Mouse (Mus musculus) olfactory bulb, adult 2 months (tissue): Measurements from ENCODE around the gene Fitm2. TPM values are rescaled to one million over a fixed set of nuclear protein-coding genes. Genes with fewer than 3 reads are reported as not detected.

Experiments used
- H3K27ac ChIP-seq: fragments of 200-500 bp; 2 replicates; pipeline ENCODE4 v1.5.1; 2012; ENCODE audit warnings: low read depth, low read length; ENCODE audit not compliant: insufficient read depth
- H3K4me1 ChIP-seq: fragments of 200-500 bp; 2 replicates; pipeline ENCODE4 v1.6.1; 2012; ENCODE audit warnings: low read length; ENCODE audit not compliant: control insufficient read depth, insufficient read depth
- H3K4me3 ChIP-seq: fragments of 200-500 bp; 2 replicates; pipeline ENCODE4 v1.5.1; 2012; ENCODE audit warnings: mild to moderate bottlenecking, low read depth, low read length, moderate library complexity; ENCODE audit not compliant: insufficient read depth
- CTCF ChIP-seq: fragments of 200-500 bp; IDR thresholded peaks from 2 replicates; pipeline ENCODE4 v1.5.1; 2012; ENCODE audit warnings: low read depth, mild to moderate bottlenecking, low read length, moderate library complexity; ENCODE audit not compliant: insufficient read depth
- POLR2A ChIP-seq: fragments of 200-500 bp; IDR thresholded peaks from 2 replicates; pipeline ENCODE4 v1.6.1; 2012; ENCODE audit warnings: mild to moderate bottlenecking, low read depth, low read length, moderate library complexity; ENCODE audit not compliant: insufficient read depth
- WGBS: fragments of 180-500 bp; shearing (Covaris S2); methylation state at CpG from one replicate; pipeline ENCODE4 v1.1.7; 2018; 5-methylcytosine and 5-hydroxymethylcytosine counted together
- polyA plus RNA-seq: library from polyadenylated mRNA; stranded (reverse); fragments of >200 nt; gene quantifications from 2 replicates; pipeline ENCODE4 v1.2.4, GENCODE M21; 2012; ENCODE audit warnings: low replicate concordance; ENCODE audit not compliant: missing spikeins, insufficient read depth, insufficient read length

Fitm2 gene
- polyA plus RNA-seq, 1 experiment: not detected

DNA sequence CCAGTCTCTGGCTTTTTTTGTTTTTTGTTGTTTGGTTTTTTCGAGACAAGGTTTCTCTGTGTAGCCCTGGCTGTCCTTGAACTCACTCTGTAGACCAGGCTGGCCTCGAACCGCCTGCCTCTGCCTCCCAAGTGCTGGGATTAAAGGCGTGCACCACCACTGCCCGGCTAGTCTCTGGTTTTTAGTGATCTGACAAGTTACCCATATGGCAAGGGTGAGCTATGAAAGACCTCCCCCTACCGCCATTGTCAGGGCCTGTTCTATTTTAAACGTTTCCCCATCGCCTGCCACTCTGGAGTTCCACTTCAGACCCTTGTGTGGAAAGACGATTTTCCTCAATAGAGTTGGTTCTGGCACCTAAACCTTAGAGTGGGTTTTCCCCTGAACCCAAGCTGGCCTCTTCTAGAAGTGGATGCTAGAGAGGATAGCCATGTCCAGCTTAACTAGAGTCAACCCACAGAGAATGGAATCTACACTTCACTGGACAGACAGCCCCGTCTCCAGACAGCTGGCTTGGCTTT is 52.0 kb downstream of the Fitm2 start:
- H3K4me1 ChIP-seq: peaks cover 9% of the 10 kb centered on the region; the same call in 1 of the 2 replicates
- WGBS: 11% methylated on average over 10 of the region's 10 CpGs
- H3K27ac ChIP-seq: no peak overlapping the region
- no peak for TF ChIP-seq POLR2A
- no peak for TF ChIP-seq CTCF
- peak overlapping the region; percentile 67 for H3K4me3 ChIP-seq

GRCm38 (mm10) chr2:163419346-163420045 is 52.9 kb downstream of the Fitm2 start:
- Histone ChIP-seq H3K4me1 (peaks cover 9% of the 10 kb centered on the region; the same call in 1 of the 2 replicates), H3K27ac (peak overlapping the region; percentile 15; the same call in 1 of the 2 replicates), H3K4me3 (peak overlapping the region; percentile 74)
- under 1% methylated on average over 71 of the region's 71 CpGs for WGBS
- TF ChIP-seq CTCF (no peak), POLR2A (peak; percentile 83)

DNA sequence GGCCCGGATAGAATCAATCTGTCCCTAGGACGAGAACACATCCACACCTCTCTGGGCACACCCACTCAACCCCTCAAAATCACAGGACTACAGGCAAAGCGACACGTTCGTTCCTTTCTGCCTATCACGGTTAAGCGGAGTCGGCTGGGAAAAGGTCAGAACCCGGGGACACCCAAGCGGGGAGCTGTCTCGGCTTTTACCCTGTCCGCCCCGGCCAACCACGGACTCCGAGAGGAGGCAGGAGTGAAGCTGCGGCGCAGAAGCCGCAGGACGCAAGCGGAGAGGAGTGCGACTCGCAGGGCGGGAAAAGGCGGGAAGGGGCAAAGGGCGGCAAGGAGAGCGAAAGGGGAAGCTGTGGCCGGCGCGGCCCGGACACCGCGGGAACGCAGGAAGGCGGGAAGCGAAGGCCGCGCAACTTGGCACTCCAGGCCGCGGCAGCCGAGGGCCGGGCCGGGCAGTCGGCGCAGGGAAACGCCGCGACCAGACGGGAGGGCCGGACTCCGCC is 53.5 kb downstream of the Fitm2 start:
- Histone ChIP-seq H3K4me3 (peak overlapping the region; percentile 74), H3K4me1 (peaks cover 9% of the 10 kb centered on the region; the same call in 1 of the 2 replicates), H3K27ac (no peak overlapping the region; the same call in 1 of the 2 replicates)
- TF ChIP-seq CTCF (no peak), POLR2A (no peak)
- under 1% methylated on average over 50 of the region's 50 CpGs for WGBS

DNA sequence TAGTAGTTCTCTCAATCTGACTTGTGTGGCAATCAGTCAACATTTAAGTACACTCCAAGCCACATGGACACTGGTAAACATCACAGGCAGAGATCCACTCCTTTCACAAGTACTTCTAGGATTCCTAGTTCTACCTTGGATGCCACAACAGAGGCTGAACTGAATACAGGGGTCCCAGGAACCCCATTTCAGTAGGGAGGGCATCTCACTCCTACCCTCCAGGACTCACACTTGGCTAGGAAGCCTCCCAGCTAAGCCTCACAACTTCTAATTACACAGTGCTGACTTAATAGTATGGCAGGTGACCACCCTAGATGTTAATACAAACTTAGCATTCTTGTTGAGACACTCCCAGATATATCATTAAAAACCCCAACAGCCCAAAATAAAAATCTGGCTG is 54.6 kb downstream of the Fitm2 start:
- H3K4me3 ChIP-seq: no peak overlapping the region
- peaks cover 9% of the 10 kb centered on the region; the same call in 1 of the 2 replicates for H3K4me1 ChIP-seq
- TF ChIP-seq CTCF (no peak), POLR2A (no peak)
- H3K27ac ChIP-seq: no peak overlapping the region

GRCm38 (mm10) chr2:163417026-163417425 is 55.4 kb downstream of the Fitm2 start:
- Histone ChIP-seq H3K4me1 (peaks cover 9% of the 10 kb centered on the region; the same call in 1 of the 2 replicates), H3K27ac (no peak overlapping the region), H3K4me3 (no peak overlapping the region)
- WGBS: 92% methylated on average over 6 of the region's 6 CpGs
- TF ChIP-seq POLR2A (no peak), CTCF (no peak)

Other genes with a start within 250 kb of the Fitm2 start
- gene Jph2, start 74.6 kb downstream of the Fitm2 start, polyA plus RNA-seq: not detected in 2 replicates
- gene Oser1, start 47.9 kb downstream of the Fitm2 start, polyA plus RNA-seq: not detected in 2 replicates
- not detected in 2 replicates for gene Gdap1l1, start 34.2 kb downstream of the Fitm2 start, polyA plus RNA-seq
- not detected in 2 replicates for gene R3hdml, start 19.7 kb upstream of the Fitm2 start, polyA plus RNA-seq
- not detected in 2 replicates for gene Hnf4a, start 34.2 kb upstream of the Fitm2 start, polyA plus RNA-seq
- not detected in 2 replicates for gene Ttpal, start 129.7 kb upstream of the Fitm2 start, polyA plus RNA-seq
- 82.6 TPM in 1 of 2 replicates, not detected in the other for gene Serinc3, start 172.5 kb upstream of the Fitm2 start, polyA plus RNA-seq
- gene Pkig, start 185.8 kb upstream of the Fitm2 start, polyA plus RNA-seq: not detected in 2 replicates